Mouse (Mus musculus) cortical plate, adult 2 months (tissue): Measurements from ENCODE around the gene Foxp4.
A peak's percentile ranks its signal among the peaks of the same experiment; 100 is the strongest.

ENCODE experiments used
- CTCF ChIP-seq: fragments of 200-500 bp; IDR thresholded peaks from 2 replicates; pipeline ENCODE4 v1.5.1; 2011; ENCODE audit warnings: mild to moderate bottlenecking, control low read depth, low read length; ENCODE audit not compliant: insufficient read depth; ENCODE audit errors: extremely low read depth
- POLR2A ChIP-seq: fragments of 200-500 bp; IDR thresholded peaks from 2 replicates; pipeline ENCODE4 v1.6.1; 2011; ENCODE audit warnings: mild to moderate bottlenecking, low read length, control low read depth; ENCODE audit not compliant: insufficient read depth; ENCODE audit errors: extremely low read depth

DNA sequence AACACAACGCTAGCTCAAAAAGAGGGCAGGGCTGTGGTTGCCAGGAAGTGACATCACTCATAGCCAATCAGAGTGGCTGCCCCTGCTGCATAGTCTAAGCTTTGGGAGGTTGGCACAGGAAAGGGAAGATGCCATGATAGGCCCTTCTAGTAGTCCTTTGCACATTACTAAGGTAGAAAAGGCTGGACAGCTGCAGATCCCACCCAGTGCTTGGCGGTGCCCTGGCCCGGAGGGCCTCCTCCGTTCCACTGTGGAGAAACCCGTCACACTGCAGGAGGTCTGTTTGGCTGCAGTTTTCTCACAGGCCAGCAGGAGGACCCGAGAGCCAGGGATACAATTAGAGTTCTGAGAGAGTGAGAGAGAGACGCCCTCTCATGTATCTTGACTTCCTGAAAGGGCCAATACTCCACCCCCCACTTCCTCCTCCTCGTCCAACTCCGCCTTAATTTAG is 51.1 kb downstream of the Foxp4 start:
- TF ChIP-seq CTCF (peak; percentile 81), POLR2A (no peak)
